ENCODE assay signal across 14 mouse cellular contexts in the genomic region with DNA sequence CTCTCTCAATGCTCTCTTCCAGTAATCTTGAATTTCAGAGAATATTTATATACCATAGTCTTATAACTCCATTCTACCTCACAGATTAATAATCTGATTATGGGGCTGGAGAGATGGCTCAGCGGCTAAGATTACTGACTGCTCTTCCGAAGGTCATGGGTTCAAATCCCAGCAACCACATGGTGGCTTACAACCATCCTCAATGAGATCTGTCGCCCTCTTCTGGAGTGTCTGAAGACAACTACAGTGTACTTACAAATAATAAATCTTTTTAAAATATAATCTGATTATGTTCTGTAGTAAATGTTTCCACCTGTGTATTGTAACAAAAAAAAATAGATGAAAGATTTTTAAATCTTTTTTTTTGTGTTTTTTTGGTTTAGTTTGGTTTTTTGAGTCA.
"Had no signal": no experiment of that assay in that cellular context is flagged by ENCODE, and none has a peak within 500 bp of the region (broad histone marks: within the 10 kb centered on the region; RNA-seq: fewer than 3 reads in every experiment).

No protein-coding gene starts in this region.

- H3K4me2 ChIP-seq: limb, embryonic 12.5 days; lung, embryonic 15.5 days; midbrain, embryonic 12.5 days; neural tube, embryonic 13.5 days had no signal

- H3K9ac ChIP-seq: limb, embryonic 12.5 days; lung, embryonic 15.5 days; midbrain, embryonic 12.5 days; neural tube, embryonic 13.5 days had no signal

- H3K27me3 ChIP-seq: limb, embryonic 12.5 days; lung, embryonic 15.5 days; midbrain, embryonic 12.5 days; neural tube, embryonic 13.5 days had no signal

- H3K36me3 ChIP-seq: limb, embryonic 12.5 days; lung, embryonic 15.5 days; midbrain, embryonic 12.5 days; neural tube, embryonic 13.5 days had no signal

- H3K9me3 ChIP-seq: limb, embryonic 12.5 days; lung, embryonic 15.5 days; megakaryocyte, embryonic 14.5 days; midbrain, embryonic 12.5 days; neural tube, embryonic 13.5 days had no signal

- DNase-seq: kidney, adult 8-10 months; kidney, postnatal 36 days; lung, postnatal 14 days; retina, postnatal 1 day; right cerebral cortex, postnatal 14 days; thymus, postnatal 4 days had no signal

- H3K4me3 ChIP-seq: limb, embryonic 12.5 days; lung, embryonic 15.5 days; megakaryocyte, embryonic 14.5 days; midbrain, embryonic 12.5 days; neural tube, embryonic 13.5 days had no signal

- H3K27ac ChIP-seq: limb, embryonic 12.5 days; lung, embryonic 15.5 days; macrophage; midbrain, embryonic 12.5 days; neural tube, embryonic 13.5 days had no signal

- ATAC-seq: intestine, embryonic 16.5 days; midbrain, embryonic 16.5 days had no signal

- H3K4me1 ChIP-seq: limb, embryonic 12.5 days; lung, embryonic 15.5 days had no signal
